Mouse (Mus musculus) inflammation-experienced regulatory T-cells, adult 6 months (primary cell): ENCODE data around the gene Csf3. TPM values are rescaled to one million over a fixed set of nuclear protein-coding genes. Genes with fewer than 3 reads are reported as not detected.
"Not testable (repeated sequence)": the region's sequence is repeated elsewhere in the genome, so short reads cannot be mapped to it uniquely, and the experiment has no call there.

Experiments used
- ATAC-seq: one replicate; pipeline ENCODE4 v1.8.0; 2017
- polyA plus RNA-seq, 3 experiments: library from polyadenylated mRNA; unstranded; fragments of 100-300 nt; shearing (Covaris generic); gene quantifications; one replicate each; pipeline ENCODE4 v1.2.1; 2017

Gene Csf3
- not detected for polyA plus RNA-seq

DNA sequence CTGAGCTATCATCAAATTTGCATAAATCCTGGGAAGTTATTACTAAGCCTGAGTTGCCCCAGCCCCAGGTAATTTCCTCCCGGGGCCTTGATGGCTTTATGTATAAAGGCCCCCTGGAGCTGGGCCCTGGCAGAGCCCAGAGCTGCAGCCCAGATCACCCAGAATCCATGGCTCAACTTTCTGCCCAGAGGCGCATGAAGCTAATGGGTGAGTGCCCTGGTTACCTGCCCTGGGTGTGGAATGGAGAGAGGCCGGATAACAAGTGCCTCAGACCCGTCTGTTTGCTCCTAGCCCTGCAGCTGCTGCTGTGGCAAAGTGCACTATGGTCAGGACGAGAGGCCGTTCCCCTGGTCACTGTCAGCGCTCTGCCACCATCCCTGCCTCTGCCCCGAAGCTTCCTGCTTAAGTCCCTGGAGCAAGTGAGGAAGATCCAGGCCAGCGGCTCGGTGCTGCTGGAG, at the start of gene Csf3:
Gene Csf3, plus strand, starts transcription at position 51 of the 458 bp plus-strand sequence.
- ATAC-seq, result no peak

DNA sequence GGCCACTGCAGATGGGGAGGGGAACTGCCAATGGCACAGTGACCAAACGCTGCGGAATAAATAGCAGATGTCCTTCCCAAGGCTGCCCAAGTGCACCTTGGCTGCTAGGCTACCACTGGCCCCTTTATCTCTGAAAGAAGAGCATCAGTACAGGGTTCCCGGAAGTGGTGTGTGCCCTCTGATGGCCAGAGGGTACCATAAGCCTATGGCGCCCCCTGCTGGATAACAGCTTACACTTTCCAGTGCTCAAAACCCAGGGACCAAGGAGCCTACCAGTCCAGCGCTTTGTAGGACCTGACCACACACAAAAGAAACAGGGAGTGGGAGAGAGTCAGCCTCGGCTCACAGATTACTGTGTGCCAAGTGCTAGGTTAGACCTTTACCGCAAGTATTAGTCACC, 46.0 kb upstream of the Csf3 start:
- peak; percentile 54 for ATAC-seq

DNA sequence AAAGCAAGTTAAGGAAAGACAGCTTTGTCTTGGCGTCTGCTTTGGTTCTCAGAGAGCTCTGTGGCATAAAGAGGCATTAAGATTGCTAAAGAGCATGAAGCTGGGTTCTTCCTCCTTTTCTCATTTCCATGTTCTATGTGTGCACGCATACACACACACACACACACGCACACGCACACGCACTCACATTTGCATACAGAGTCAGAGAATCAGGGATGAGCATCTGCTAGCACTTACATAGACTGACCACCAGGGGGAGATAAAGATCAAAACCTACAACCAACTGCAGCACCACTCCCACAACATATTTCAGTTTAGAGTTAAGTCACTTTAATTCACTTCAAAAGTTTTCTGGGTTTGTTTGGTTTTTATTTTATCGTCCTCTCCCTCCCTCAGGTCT, 40.5 kb upstream of the Csf3 start:
- ATAC-seq, result peak; percentile 52

DNA sequence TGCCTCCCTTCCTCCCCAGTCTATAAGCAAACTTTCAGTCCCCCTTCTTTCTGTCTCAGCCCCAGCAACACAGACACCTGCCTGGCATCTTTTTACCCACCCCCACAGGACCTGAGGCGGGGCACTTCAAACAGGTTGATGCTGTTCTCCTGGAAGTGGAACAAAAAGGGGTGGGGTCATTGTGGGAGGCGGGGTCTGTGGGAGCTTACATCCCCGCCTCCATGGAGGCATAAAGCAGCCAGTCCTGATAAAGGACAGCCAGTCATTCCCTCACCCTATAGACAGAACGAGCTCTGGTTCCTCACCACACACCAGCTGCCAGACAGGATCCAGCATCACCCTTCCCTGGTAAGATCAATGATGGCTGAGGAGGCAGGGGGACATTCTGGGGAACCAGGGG, 37.0 kb upstream of the Csf3 start, which contains the start of gene Gsdma:
Gene Gsdma, plus strand, starts transcription at position 261 of the 400 bp plus-strand sequence.
- no peak for ATAC-seq

DNA sequence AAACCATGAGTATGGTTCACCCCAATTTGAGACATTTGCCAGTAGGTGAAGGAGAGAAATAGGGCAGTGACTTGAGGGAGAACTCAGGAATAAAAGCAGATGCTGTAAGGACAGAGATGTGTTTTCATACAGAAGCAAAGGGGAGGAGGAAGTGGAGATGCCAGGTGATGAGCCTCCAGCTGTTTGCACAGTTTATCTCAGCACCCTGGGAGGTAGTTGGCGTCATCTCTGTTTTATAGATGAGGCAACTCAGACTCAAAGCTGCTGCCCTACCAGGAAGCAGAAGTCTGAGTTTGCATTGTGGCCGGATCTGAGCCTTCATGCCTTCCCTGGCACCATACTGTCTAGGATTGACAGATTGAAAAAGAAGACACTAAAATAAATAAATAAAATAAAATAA, 32.1 kb upstream of the Csf3 start:
- ATAC-seq, result no peak

DNA sequence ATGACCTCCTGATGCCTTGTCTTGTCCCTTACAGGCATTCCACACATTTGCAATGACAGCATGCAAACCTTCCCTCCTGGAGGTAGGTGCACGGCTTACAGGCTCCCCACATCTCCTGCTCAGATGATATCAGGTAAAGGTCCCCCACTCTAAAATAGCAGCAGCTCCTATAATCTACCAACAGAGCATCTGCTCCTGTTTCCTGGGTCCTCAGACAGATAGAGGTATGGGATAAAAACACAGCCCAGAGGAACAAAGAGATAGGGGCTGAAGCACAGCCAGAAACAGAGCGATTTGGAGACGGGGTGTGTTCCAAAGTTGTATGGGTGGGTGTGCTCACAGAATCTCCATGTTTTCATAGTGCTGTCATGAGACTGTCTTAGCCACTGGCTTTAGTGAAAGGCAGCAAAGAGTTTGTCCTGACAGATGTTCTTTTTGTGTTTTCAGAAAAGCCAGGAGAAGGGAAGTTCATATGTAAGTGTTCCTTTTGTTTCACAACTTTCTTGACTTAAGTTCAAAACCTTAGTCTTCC, 29.7 kb upstream of the Csf3 start:
- no peak for ATAC-seq

DNA sequence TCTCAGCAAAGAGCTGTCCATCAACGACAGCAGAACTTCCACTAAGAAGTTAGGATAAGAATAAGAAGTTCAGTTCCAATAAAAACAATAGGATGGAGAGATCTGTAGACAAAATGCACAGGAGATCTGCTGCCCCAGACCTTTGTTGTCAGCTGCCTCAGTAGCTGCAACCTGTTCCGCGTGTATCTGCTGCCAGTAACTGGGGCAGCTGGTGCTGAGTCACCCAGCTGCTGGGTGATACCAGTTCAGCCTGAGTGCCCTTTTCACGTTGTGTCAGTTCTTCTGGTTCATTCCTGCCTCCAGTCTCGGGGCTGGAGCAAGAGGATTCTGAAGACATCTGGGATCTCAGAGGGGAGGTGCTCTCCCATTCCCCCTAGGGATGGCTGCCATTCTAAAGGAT, 29.2 kb upstream of the Csf3 start:
- no peak for ATAC-seq

DNA sequence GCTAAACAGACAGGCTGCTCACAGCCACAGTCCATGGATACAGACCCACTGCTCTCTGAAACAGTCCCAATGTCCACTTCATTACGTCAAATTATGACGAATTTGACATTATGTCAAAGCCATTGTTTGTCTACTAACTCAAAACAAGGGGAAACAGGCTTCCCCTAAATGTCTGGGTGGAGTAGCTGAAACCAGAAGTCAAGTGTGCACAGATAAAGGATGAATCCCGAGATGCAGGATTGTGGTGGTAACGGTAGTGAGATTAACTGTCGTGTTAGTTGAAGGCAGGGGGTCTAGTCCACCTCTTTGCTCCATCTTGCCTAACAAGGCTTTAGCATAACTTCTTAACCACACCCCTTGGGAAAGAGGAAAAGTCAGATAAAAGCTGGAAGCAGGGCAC, 28.6 kb upstream of the Csf3 start:
- no peak for ATAC-seq

DNA sequence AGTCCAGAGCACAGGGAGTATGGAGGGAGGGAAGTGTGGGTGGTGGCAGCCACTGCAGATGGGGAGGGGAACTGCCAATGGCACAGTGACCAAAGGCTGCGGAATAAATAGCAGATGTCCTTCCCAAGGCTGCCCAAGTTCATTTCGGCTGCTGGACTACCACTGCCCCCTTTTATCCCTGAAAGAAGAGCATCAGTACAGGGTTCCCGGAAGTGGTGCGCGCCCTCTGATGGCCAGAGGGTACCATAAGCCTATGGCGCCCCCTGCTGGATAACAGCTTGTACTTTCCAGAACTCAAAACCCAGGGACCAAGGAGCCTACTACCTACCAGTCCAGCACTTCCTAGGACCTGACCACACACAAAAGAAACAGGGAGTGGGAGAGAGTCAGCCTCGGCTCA, 27.9 kb upstream of the Csf3 start:
- ATAC-seq, result peak; percentile 76

DNA sequence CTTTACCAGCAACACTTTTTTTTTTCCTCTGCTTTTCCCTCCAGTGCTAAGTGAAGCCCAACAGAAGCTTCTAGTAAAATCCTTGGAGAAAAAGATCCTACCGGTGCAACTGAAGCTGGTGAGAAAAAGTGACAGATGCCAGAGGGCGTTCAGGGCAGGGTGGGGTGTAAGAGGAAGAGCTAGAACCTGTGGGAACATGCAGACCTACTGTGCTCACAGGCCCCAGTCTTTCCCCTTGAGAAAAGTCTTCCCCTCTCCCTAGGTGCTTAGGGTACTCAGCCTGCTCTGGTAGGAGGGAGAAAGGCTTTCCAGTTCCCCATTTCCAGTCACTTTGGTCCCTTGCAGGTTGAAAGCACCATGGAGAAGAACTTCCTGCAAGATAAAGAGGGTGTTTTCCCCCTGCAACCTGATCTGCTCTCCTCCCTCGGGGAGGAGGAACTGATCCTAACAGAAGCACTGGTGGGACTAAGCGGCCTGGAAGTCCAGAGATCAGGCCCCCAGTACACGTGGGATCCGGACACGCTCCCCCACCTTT, 25.2 kb upstream of the Csf3 start:
- ATAC-seq, result no peak

DNA sequence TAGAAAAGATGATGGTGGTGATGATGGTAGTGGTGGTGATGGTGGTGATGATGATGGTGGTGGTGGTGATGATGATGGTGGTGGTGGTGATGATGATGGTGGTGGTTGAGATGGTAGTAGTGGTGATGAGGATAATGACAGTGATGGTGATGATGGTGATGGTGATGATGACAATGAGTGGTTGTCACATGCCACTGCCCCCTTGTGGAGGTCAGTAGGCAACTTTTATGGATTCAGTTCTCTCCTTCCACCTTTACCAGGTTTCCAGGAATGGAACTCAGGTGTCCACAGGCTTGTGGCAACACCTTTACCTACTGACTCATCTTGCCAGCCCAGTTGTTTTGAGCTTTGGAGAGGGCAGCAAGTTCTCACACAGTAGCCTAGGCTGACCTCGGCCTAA, 21.0 kb upstream of the Csf3 start:
- no peak for ATAC-seq

DNA sequence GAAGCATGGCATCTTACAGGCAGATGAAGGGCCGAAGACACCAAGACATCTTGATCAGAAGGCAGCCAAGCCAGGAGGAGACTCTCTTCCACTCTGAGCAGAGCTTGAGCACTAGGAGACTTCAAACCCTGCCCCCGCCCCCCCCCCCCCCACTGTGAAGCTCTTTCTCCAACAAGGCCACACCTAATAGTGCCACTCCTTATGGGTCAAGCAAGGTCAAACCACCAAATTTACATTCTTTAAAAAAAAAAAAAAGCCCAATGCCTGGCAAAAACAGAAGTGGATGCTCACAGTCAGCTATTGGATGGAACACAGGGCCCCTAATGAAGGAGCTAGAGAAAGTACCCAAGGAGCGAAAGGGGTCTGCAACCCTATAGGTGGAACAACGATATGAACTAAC, 20.5 kb upstream of the Csf3 start:
- ATAC-seq, result not testable (repeated sequence)

DNA sequence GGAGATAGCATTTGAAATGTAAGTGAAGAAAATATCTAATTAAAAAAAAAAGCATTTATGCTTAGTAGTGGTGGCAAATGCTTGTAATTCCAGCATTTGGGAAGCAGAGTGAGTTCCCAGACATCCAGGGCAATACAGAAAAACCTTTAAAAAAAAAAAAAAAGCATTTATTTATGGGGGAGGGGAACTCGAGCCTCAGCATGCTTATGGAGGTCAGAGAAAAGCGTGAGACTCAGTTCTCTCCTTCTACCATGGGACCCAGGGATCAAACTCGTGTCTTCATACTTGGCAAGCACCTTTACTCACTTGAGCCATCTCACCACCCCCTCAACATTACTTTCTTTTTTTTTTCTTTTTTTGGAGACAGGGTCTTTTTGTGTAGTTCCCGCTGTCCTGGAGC, 19.9 kb upstream of the Csf3 start:
- ATAC-seq, result no peak

DNA sequence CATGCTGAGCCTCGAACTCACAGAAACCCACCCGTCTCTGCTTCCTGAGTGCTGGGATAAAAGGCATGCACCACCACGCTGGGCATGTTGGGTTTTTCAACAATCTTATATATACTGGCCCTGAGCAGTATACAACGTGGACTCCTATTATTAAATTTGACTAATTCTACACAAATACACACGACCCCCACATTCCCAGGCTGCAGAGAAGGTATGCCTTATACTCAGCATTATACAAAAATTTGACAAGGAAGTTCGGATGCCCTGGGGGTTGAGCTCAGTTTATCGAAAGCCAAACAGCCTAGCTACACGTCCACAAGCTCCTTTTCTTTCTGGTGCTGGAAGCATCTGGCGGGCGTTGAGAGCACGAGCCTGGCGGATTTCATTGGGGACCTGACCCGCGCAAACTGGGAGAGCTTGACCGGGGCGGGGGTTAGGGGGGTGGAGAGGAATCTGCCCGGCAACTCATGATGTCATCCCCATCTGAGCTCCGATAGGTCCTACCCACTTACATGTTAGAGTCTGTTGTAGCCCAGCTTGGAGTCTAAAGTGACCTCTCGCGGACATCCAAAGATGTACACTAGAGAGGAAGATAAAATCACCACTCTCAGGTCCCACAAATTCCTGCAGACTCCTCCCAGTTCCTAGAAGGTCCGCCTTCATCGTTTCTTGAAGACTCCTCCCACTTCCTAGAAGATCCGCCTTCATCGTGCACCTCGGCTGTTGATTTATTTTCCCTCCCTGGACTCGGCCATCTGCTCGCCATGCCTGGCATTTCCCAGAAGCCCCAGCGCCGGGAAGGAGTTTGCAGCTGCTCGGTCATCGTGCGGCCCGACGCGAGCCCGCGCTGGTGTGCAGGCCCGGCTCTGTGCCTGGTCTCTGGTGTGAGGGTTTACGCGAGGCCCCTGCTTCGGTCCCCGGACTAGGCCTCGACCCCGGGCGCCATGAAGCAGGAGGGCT, 19.0 kb upstream of the Csf3 start, which contains the start of gene Psmd3:
Gene Psmd3, plus strand, starts transcription at position 769 of the 960 bp plus-strand sequence.
- ATAC-seq, result peak; percentile 83

DNA sequence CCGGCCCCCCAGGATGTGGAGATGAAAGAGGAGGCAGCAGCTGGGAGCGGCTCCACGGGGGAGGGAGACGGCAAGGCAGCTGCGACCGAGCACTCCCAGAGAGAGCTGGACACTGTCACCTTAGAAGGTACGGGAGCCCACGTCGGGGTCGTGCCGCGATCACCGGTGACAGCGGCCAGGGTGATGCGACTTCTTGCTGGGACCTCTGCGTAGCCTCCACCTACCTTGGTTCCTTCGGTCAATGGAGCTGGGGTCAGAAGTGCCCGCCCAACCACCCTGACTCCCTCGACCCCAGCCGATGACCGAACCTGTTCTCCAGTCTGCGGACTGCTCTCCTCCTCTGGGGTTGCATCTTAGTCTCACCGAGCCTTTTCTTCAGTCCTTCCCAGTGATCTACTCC, 18.3 kb upstream of the Csf3 start:
- no peak for ATAC-seq

DNA sequence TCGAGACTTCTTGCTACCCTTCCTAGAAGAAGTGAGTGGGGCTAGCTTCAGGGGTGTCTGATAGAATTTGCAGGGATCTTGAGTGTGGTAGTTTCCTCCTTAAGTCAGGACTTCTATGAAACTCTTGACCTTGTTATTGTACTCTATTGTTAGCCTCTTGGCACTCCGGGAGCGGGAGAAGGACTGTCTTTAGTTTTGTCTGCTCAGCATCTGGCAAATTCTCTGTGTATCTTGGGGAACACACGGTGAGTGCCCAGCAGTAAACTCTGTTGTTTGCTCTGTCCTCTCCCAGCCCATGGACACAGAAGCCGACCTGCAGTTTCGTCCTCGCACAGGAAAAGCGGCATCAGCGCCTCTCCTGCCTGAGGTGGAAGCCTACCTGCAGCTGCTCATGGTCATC, 15.4 kb upstream of the Csf3 start:
- no peak for ATAC-seq

DNA sequence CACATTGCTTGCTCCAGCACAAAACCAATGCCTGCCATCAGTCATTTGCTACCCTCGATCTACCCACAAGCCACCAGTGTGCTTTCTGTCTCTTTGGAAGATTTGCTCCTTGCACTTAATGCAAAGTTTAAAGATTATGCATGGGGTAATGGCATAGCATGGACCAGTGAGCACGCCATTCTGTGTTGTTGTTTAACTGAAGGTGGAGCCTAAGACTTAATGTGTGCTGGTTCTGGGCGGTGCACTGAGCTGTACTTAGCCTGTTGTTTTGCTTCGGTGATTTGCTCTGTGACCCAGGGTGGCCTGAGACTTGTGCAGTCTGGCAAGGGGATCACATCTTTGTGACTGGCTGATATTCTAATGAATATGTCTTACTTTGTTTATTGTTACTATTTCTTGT, 14.1 kb upstream of the Csf3 start:
- no peak for ATAC-seq

DNA sequence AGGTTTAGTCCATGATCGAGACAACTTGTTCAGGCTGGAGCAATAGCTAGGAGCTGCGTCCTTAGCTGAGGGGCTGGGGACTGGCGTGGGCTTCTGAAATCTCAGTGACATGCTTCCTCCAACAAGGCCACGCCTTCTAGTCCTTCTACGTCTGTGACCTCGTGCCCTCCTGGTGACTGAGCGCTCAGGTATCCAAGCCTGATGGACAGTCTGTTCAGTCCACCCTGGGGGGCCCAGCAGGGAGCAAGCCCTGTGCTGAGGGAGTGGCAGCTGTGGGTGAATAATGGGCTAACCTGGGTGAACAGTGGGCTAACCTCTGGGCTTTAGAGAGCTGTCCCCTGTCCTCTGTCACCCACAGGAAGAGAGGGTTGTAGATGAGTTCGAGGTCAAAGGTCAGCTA, 13.1 kb upstream of the Csf3 start:
- no peak for ATAC-seq

DNA sequence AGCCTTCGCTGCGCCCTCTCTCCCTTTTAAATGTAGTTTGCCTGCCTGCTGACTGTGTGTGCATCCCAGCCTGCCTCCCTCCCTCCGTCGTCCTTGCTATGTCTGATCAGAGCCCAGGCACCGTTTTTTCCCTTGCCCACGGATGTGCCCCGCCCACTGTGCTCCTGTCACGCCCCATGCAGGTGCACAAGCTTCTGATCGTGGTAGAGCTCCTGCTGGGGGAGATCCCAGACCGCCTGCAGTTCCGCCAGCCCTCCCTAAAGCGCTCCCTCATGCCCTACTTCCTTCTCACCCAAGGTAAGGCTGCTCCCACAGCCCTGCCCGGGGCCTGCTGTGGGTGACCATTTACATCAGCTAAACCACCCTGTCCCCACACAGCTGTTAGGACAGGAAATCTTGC, 7.9 kb upstream of the Csf3 start:
- no peak for ATAC-seq

DNA sequence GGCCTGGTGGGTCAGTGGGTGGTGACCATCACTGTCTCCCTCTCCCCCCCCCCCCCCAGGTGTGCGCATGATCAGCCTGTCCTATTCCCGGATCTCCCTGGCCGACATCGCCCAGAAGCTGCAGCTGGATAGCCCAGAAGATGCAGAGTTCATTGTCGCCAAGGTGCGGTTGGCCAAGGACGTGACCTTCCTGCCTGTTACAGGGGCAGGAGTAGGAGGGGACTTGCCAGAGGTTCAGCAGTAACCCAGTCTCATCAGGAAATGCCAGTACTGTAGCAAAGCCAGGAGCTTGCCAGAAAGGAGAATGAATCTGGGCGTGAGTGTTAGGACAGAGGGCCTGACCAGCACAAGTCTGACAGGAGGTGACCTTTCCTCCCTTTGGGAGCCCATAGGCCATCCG, 7.3 kb upstream of the Csf3 start:
- ATAC-seq, result no peak

DNA sequence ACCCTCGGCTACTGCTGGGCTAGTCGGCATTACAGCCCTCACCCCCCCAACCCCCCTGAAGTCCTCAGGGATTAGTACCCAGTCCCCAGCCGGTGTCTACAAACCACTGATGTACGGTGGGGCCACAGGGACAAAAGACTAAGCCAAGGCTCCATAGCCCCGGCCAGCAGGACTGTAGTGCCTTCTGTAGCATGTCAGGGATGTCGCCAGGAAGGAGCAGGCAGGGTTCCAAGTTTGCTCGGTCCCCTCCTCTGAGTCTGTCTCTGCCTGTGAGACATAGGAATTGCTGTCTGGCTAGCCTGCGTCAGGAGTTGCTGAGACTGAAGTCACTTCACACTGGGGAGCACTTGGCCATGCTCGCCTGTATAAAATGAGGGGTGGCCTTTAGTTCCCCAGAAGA, 6.8 kb upstream of the Csf3 start:
- no peak for ATAC-seq

DNA sequence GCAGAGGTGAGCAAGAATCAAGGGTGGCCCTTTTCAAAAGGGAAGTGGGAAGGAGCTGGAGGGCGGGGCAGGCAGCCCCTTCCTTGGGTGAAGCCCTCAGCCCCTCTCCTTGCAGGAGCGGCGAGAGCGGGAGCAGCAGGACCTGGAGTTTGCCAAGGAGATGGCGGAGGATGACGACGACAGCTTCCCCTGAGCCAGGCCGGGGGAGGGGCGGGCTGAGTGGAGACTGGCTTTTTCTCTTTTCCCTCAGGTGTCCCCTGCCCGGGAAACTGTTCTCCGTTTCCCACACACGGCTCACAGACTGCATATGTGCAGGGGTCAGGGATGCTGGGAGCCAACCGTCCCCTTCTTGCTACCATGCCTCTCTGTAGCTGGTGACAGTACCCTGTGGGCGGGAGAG, 5.7 kb upstream of the Csf3 start:
- no peak for ATAC-seq

DNA sequence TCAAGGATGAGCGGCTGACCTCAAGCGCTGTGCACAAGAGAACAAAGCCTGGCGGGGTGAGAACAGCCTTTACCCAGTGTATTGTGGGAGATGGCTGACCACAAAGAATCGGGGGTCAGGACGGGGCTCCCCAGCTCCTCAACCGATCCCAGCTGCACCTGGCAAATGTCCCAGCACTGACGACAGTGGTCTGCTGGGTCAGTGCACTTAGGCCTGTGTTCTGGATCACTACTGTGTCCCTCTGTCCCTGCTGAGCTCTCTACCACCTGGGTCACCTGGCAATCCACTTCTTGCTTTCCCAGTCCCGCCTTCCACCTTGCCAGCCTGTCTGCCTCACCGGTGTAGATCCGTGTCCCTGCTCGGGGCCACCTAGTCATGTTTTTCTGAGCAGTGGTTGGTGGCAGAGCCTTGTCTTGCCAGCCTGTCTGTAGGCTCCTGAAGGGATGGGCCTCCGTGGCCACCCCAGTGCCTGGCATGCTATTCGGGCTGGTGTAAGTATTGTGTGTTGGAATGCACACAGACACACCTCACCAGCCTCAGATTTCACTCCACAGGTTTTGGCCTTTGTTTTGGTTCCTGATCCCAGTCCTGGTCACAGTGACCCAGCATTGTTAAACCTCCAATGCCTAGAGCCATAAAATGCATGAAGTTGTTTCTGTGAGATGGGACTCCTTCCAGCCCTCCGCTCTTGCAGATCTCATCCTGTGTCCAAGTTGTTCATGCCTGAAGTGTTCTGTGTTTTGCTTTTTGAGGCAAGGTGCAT, 4.4 kb upstream of the Csf3 start:
- no peak for ATAC-seq
